Mouse (Mus musculus) splenic B cell, adult 2 months (primary cell): ENCODE data around the gene Mup3.
"Not testable (repeated sequence)": the region's sequence is repeated elsewhere in the genome, so short reads cannot be mapped to it uniquely, and the experiment has no call there.

Experiments used
- DNase-seq: peaks from one replicate; pipeline ENCODE4 v3.0.0-alpha.2; 2011; ENCODE audit warnings: low read depth, low spot score
- H3K27me3 ChIP-seq: 2 replicates; pipeline ENCODE4 v1.6.1; 2012; ENCODE audit warnings: mild to moderate bottlenecking, low read length, moderate library complexity, mixed read lengths; ENCODE audit not compliant: control insufficient read depth, poor library complexity, insufficient read depth, severe bottlenecking
- H3K36me3 ChIP-seq: 2 replicates; pipeline ENCODE4 v1.6.1; 2012; ENCODE audit warnings: mild to moderate bottlenecking, low read length, moderate library complexity, mixed read lengths; ENCODE audit not compliant: control insufficient read depth, poor library complexity, insufficient read depth, severe bottlenecking

Gene Mup3

GRCm38 (mm10) chr4:62087241-62087640, at the start of gene Mup3:
TSS of gene Mup3 (minus strand) at chr4:62087342.
- Histone ChIP-seq H3K36me3 (no peaks in the 10 kb centered on the region), H3K27me3 (no peaks in the 10 kb centered on the region)
- no peak for DNase-seq

- DNase-seq, result peak; percentile 15
- no peaks in the 10 kb centered on the region for H3K36me3 ChIP-seq
- no peaks in the 10 kb centered on the region for H3K27me3 ChIP-seq
Observed at GRCm38 (mm10) chr4:62133706-62134105, 46.6 kb upstream of the Mup3 start.

- DNase-seq, result peak; percentile 8
Observed at GRCm38 (mm10) chr4:62103366-62103765, 16.2 kb upstream of the Mup3 start.

GRCm38 (mm10) chr4:62087953-62088352, 811 bp upstream of the Mup3 start:
- Histone ChIP-seq H3K27me3 (no peaks in the 10 kb centered on the region), H3K36me3 (no peaks in the 10 kb centered on the region)
- DNase-seq, result no peak

More at GRCm38 (mm10) chr4:62103366-62103765, 16.2 kb upstream of the Mup3 start:
- not testable (repeated sequence) for H3K36me3 ChIP-seq, H3K27me3 ChIP-seq

- H3K27me3 ChIP-seq, result no peaks in the 10 kb centered on the region
- no peaks in the 10 kb centered on the region for H3K36me3 ChIP-seq
- DNase-seq, result no peak
Observed at GRCm38 (mm10) chr4:62082755-62083154, 4.4 kb downstream of the Mup3 start.

GRCm38 (mm10) chr4:62075126-62075525, 12.0 kb downstream of the Mup3 start:
- Histone ChIP-seq H3K27me3 (no peaks in the 10 kb centered on the region), H3K36me3 (no peaks in the 10 kb centered on the region)
- DNase-seq, result no peak

GRCm38 (mm10) chr4:62054780-62055179, 32.4 kb downstream of the Mup3 start:
- H3K36me3 ChIP-seq, H3K27me3 ChIP-seq, DNase-seq: not testable (repeated sequence)

- not testable (repeated sequence) for H3K36me3 ChIP-seq, H3K27me3 ChIP-seq, DNase-seq
Observed at GRCm38 (mm10) chr4:62054058-62054457, 33.1 kb downstream of the Mup3 start, which contains the start of gene Mup20. TSS of gene Mup20 (minus strand) at chr4:62054158.
